Mouse (Mus musculus): ENCODE data around the gene Kif11. TPM values are rescaled to one million over a fixed set of nuclear protein-coding genes. Genes with fewer than 3 reads are reported as not detected.
A peak's percentile ranks its signal among the peaks of the same experiment; 100 is the strongest.

Kif11 gene
- polyA plus RNA-seq, 1 experiment, result 1.4 TPM

DNA sequence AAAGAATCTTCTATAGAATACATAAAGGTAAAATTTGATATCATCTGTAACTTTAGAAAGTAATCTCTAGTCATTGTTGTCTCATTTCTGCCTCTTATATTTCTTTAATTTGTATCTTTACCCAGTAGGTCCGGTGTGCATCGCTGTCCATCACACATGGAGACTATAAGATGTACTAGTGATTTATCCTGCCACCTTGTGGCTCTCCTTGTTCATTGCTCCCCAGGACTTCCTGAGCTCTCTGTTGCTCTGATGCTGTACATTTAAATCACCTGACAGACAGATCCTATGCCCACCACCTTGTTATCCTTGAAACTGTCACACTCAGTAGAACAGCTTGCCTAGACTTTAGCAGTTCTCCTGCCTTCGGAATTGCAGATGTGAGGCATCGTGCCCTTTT is 42.1 kb downstream of the Kif11 start:
- no peak overlapping the region for H3K4me3 ChIP-seq (ENCODE audit: low read depth, low read length)
- no peaks in the 10 kb centered on the region for H3K4me1 ChIP-seq (ENCODE audit: control insufficient read depth, insufficient read depth, insufficient read length, low read length)
- no peaks in the 10 kb centered on the region for H3K27me3 ChIP-seq (ENCODE audit: control insufficient read depth, insufficient read depth, low read length)
- 73% methylated on average over 4 of the region's 4 CpGs for WGBS
- TF ChIP-seq CTCF (IDR thresholded peaks at IDR 0.05; ENCODE audit: extremely low read depth, insufficient read length, insufficient replicate concordance, low read depth, low read length) (no peak), POLR2A (IDR thresholded peaks at IDR 0.05; ENCODE audit: low read depth, low read length) (no peak)
- H3K27ac ChIP-seq (ENCODE audit: insufficient read depth, low read depth, low read length), result no peak overlapping the region
- H3K36me3 ChIP-seq (ENCODE audit: control insufficient read depth, insufficient read depth, low read length), result peaks cover 28% of the 10 kb centered on the region

DNA sequence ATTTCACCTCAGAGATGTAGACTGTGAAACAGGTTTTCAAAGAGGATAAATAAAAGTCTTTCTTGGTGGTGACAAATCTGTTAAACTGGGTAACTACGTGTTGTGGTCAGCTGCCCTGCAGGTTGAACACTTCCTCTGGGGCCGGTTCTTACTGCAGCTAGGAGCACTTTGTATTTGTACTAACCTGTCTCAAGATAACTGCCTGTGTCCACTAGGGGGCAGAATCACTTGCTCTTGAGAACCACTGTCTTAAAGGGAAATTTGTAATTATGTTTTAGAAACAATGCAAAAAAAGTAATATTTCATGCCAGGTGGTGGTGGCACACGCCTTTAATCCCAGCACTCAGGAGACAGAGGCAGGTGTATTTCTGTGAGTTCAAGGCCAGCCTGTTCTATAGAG is 43.4 kb downstream of the Kif11 start:
- Histone ChIP-seq H3K4me3 (ENCODE audit: low read depth, low read length) (no peak overlapping the region), H3K27me3 (ENCODE audit: control insufficient read depth, insufficient read depth, low read length) (no peaks in the 10 kb centered on the region), H3K36me3 (ENCODE audit: control insufficient read depth, insufficient read depth, low read length) (peaks cover 21% of the 10 kb centered on the region), H3K27ac (ENCODE audit: insufficient read depth, low read depth, low read length) (no peak overlapping the region), H3K4me1 (ENCODE audit: control insufficient read depth, insufficient read depth, insufficient read length, low read length) (no peaks in the 10 kb centered on the region)
- TF ChIP-seq CTCF (IDR thresholded peaks at IDR 0.05; ENCODE audit: extremely low read depth, insufficient read length, insufficient replicate concordance, low read depth, low read length) (peak; percentile 46; the same call in 1 of the 2 replicates), POLR2A (IDR thresholded peaks at IDR 0.05; ENCODE audit: low read depth, low read length) (no peak)
- 43% methylated on average over 3 of the region's 3 CpGs for WGBS

DNA sequence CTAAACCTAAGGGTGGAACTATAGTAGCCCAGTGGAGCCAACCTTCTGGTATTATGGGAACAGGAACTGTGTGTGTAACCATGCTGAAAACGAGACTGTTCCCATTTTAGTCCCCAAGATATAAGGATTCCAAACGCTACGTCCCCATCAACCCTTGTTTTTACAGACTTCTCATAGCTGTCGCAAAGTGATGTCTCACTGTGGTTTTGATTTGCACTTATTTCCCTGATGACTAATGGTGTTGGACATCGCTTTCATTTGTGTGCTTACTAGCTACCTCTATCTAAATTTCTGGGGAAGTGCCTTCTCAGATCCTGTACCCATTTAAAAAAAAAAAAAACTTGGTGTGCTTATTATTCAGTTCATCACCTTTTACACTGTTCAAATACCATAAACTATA is 52.4 kb downstream of the Kif11 start:
- WGBS, result 57% methylated on average over 5 of the region's 5 CpGs
- Histone ChIP-seq H3K36me3 (ENCODE audit: control insufficient read depth, insufficient read depth, low read length) (no peaks in the 10 kb centered on the region), H3K4me1 (ENCODE audit: control insufficient read depth, insufficient read depth, insufficient read length, low read length) (no peaks in the 10 kb centered on the region), H3K27me3 (ENCODE audit: control insufficient read depth, insufficient read depth, low read length) (peaks cover 14% of the 10 kb centered on the region), H3K27ac (ENCODE audit: insufficient read depth, low read depth, low read length) (no peak overlapping the region), H3K4me3 (ENCODE audit: low read depth, low read length) (no peak overlapping the region)
- TF ChIP-seq CTCF (IDR thresholded peaks at IDR 0.05; ENCODE audit: extremely low read depth, insufficient read length, insufficient replicate concordance, low read depth, low read length), result no peak
- TF ChIP-seq POLR2A (IDR thresholded peaks at IDR 0.05; ENCODE audit: low read depth, low read length), result no peak

DNA sequence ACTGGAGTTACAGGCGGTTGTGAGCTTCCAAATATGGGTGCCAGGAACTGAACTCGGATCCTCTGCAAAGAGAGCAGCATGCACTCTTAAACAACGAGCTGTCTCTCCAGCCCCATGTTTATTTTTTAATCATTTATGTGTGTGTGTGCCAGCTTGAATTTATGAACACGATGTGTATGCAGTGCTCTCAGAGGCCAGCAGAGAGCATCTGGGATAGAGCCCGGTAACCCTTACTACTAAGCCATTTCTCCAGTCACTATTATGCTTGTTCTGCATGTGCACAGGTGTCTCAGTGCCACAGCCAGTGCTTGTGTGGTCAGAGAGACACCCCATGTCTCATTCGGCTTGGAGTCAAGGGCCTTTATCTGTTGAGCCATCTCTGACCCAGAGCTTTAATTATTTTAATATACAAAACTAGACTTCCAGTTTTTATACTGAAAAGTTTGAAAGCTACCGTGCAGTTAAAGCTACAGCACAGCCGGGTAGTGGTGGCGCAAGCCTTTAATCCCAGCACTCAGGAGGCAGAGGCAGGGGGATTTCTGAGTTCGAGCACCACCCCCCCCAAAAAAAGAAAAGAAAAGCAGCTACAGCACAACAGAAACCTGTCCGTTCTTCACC is 55.0 kb downstream of the Kif11 start:
- whole genome bisulfite sequencing, result 89% methylated on average over 11 of the region's 11 CpGs
- Histone ChIP-seq H3K27me3 (ENCODE audit: control insufficient read depth, insufficient read depth, low read length) (peaks cover 41% of the 10 kb centered on the region), H3K4me1 (ENCODE audit: control insufficient read depth, insufficient read depth, insufficient read length, low read length) (peaks cover 5% of the 10 kb centered on the region), H3K27ac (ENCODE audit: insufficient read depth, low read depth, low read length) (no peak overlapping the region), H3K4me3 (ENCODE audit: low read depth, low read length) (no peak overlapping the region), H3K36me3 (ENCODE audit: control insufficient read depth, insufficient read depth, low read length) (no peaks in the 10 kb centered on the region)
- TF ChIP-seq POLR2A (IDR thresholded peaks at IDR 0.05; ENCODE audit: low read depth, low read length) (no peak), CTCF (IDR thresholded peaks at IDR 0.05; ENCODE audit: extremely low read depth, insufficient read length, insufficient replicate concordance, low read depth, low read length) (no peak)

DNA sequence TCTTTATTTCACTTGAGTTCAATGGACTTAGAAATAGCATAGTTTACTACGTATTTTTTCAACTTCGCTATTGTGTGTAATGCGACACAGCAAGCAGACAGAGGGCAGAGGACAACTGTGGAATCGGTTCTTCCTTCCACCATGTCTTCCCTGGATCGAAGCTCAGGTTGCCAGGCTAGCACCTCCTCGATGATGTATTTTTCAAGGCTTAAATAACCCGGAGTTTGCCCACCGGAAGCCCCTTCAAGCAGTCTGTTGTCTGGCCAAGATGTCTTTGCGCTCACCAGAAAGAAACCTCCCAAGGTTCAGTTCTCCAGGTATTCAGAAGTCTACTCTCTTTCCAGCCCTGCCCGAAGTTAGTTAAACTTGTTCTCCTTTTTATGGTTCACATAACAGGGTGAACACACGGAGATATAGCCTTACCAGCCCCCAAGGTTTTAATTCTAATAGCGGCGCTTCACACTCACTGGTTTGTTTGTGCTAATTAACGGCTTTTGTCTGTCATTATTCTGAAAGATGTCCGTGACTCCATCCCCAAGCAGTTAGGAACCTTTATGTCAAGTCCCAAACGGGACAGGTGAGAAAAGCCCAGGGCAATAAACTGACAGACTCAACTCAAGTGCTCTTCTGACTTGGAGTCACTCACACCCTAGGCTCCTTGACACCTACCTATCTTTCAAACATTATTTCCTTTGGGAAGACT is 56.8 kb downstream of the Kif11 start:
- no peak for TF ChIP-seq CTCF (IDR thresholded peaks at IDR 0.05; ENCODE audit: extremely low read depth, insufficient read length, insufficient replicate concordance, low read depth, low read length)
- TF ChIP-seq POLR2A (IDR thresholded peaks at IDR 0.05; ENCODE audit: low read depth, low read length), result no peak
- Histone ChIP-seq H3K4me3 (ENCODE audit: low read depth, low read length) (no peak overlapping the region), H3K27me3 (ENCODE audit: control insufficient read depth, insufficient read depth, low read length) (peaks cover 52% of the 10 kb centered on the region), H3K4me1 (ENCODE audit: control insufficient read depth, insufficient read depth, insufficient read length, low read length) (peaks cover 8% of the 10 kb centered on the region), H3K27ac (ENCODE audit: insufficient read depth, low read depth, low read length) (no peak overlapping the region), H3K36me3 (ENCODE audit: control insufficient read depth, insufficient read depth, low read length) (0 out of 2 replicates have a peak, but pooled peaks cover 3% of the 10 kb centered on the region)
- WGBS, result 27% methylated on average over 16 of the region's 16 CpGs

DNA sequence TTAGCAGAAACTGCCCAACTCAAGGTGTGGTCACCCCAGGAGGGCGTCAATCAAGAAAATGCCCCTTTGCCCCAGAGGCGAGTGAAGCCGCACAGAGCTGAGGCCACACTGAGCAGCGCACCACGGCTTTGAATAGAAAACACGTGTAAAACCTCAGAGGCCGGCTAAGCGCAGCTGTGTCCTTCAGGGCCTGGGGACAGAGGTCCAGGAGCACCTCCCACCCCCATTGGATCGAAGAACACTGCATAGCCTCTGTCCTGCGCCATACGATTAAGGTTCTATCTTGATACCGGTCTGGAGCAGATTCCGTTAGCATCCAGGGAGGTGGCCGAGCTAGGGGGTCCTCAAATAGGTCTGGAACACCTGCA is 57.7 kb downstream of the Kif11 start:
- WGBS, result 3% methylated on average over 14 of the region's 14 CpGs
- peaks cover 52% of the 10 kb centered on the region for H3K27me3 ChIP-seq (ENCODE audit: control insufficient read depth, insufficient read depth, low read length)
- 0 out of 2 replicates have a peak, but pooled peaks cover 3% of the 10 kb centered on the region for H3K36me3 ChIP-seq (ENCODE audit: control insufficient read depth, insufficient read depth, low read length)
- TF ChIP-seq CTCF (IDR thresholded peaks at IDR 0.05; ENCODE audit: extremely low read depth, insufficient read length, insufficient replicate concordance, low read depth, low read length), result no peak
- TF ChIP-seq POLR2A (IDR thresholded peaks at IDR 0.05; ENCODE audit: low read depth, low read length), result no peak
- peak overlapping the region; percentile 73 for H3K4me3 ChIP-seq (ENCODE audit: low read depth, low read length)
- H3K4me1 ChIP-seq (ENCODE audit: control insufficient read depth, insufficient read depth, insufficient read length, low read length), result peaks cover 8% of the 10 kb centered on the region
- no peak overlapping the region for H3K27ac ChIP-seq (ENCODE audit: insufficient read depth, low read depth, low read length)

DNA sequence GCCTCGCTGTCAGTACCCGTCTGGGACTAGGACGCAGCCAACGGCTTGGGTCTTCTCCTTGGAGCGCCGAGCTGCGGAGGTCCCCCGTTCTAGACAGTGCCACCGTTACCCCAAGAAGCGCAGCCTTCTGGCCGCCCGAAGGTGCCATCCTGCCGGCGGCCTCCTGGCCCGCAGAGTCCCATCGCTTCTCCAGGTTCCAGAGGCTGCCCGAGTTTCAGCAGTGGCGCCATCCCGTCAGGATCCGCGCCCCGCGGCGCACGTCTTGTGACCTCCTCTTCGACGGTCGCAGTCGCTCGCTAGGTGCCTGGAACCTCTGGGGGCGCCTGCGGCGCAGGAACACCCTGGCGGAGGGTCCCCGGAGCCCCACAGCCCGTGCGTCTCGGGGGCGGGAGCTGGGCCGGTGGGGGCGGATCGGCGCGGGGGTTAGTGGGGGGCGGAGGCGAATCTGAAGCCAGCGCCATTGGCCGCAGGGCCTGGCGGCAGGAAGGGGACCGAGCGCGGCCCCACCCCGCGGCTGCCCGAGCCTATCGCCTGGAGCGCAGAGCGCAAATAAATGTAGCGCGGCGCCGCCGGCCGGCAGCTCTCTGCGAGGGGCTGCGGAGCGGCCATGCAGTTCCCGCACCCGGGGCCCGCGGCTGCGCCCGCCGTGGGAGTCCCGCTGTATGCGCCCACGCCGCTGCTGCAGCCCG is 58.2 kb downstream of the Kif11 start, which contains the start of gene Hhex:
Gene Hhex, plus strand, starts transcription at position 548 of the 689 bp plus-strand sequence.
- peak; percentile 36; the same call in 1 of the 2 replicates for TF ChIP-seq POLR2A (IDR thresholded peaks at IDR 0.05; ENCODE audit: low read depth, low read length)
- no peak for TF ChIP-seq CTCF (IDR thresholded peaks at IDR 0.05; ENCODE audit: extremely low read depth, insufficient read length, insufficient replicate concordance, low read depth, low read length)
- 0 out of 2 replicates have a peak within 1 kb of the TSS, but pooled peaks have one; percentile 27 for H3K27ac ChIP-seq (ENCODE audit: insufficient read depth, low read depth, low read length)
- WGBS, result under 1% methylated on average over 79 of the region's 79 CpGs
- 0 out of 2 replicates have a peak, but pooled peaks cover 3% of the 10 kb centered on the region for H3K36me3 ChIP-seq (ENCODE audit: control insufficient read depth, insufficient read depth, low read length)
- H3K4me3 ChIP-seq (ENCODE audit: low read depth, low read length), result peak within 1 kb of the TSS; percentile 73
- H3K4me1 ChIP-seq (ENCODE audit: control insufficient read depth, insufficient read depth, insufficient read length, low read length), result peaks cover 8% of the 10 kb centered on the region
- H3K27me3 ChIP-seq (ENCODE audit: control insufficient read depth, insufficient read depth, low read length), result peaks cover 51% of the 10 kb centered on the region

All from small intestine, adult 2 months (tissue).